Mouse (Mus musculus): ENCODE data around the gene Arhgap45. TPM values are rescaled to one million over a fixed set of nuclear protein-coding genes. Genes with fewer than 3 reads are reported as not detected.
A peak's percentile ranks its signal among the peaks of the same experiment; 100 is the strongest.

The Arhgap45 gene
- polyA plus RNA-seq, 1 experiment: 1.6 TPM

DNA sequence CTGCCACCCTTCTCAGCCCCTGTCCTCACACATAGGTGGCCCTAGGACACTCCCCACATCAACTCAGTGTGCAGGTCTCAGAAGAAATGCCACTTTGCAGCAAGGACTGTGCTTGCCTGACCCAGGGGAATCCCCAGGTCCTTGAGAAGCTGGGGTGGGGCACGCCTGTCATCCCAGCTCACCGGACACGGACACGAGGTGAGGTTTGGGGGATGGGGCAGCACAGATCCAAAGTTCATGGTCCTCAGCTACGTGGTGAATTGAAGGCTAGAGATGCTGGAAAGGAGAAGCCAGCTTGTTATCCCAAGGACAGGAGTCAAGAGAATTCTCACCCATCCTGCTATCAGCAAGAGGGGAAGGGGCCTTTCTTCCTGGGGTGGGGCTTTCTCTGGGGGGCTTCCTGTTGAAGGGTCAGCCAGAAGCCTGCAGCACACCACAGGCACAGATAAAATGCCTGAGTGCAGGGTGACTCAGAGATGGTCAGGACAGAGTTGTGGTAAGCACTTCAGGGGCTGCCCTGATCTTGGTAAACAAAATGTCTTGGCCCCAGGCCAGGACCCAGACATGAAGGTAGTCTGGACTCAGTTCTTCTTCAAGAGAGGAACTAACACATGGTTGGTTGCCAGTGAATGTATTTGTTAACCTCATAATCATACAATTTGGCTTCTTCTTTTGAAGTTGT lies 16.5 kb downstream of the Arhgap45 start:
- Histone ChIP-seq H3K36me3 (ENCODE audit: control insufficient read depth, insufficient read depth) (peaks cover 35% of the 10 kb centered on the region), H3K27me3 (ENCODE audit: control insufficient read depth, insufficient read depth, insufficient read length) (no peaks in the 10 kb centered on the region), H3K4me3 (ENCODE audit: insufficient read depth, poor library complexity, severe bottlenecking) (no peak overlapping the region), H3K79me2 (ENCODE audit: control insufficient read depth, insufficient read depth) (peaks cover 22% of the 10 kb centered on the region), H3K79me3 (ENCODE audit: low read depth) (peaks cover 6% of the 10 kb centered on the region), H3ac (ENCODE audit: control insufficient read depth, insufficient read length, low read depth) (peak overlapping the region; percentile 33)
- TF ChIP-seq CEBPB (IDR thresholded peaks at IDR 0.05; ENCODE audit: low read depth) (no peak), USF1 (IDR thresholded peaks at IDR 0.05; ENCODE audit: low read depth) (no peak), MYOD1 (IDR thresholded peaks at IDR 0.05; ENCODE audit: control insufficient read depth, insufficient read length, low read depth) (peak; percentile 34), FOSL1 (IDR thresholded peaks at IDR 0.05; ENCODE audit: insufficient read depth, low read length, poor library complexity, severe bottlenecking) (peak; percentile 37), MAX (IDR thresholded peaks at IDR 0.05) (peak; percentile 55)

DNA sequence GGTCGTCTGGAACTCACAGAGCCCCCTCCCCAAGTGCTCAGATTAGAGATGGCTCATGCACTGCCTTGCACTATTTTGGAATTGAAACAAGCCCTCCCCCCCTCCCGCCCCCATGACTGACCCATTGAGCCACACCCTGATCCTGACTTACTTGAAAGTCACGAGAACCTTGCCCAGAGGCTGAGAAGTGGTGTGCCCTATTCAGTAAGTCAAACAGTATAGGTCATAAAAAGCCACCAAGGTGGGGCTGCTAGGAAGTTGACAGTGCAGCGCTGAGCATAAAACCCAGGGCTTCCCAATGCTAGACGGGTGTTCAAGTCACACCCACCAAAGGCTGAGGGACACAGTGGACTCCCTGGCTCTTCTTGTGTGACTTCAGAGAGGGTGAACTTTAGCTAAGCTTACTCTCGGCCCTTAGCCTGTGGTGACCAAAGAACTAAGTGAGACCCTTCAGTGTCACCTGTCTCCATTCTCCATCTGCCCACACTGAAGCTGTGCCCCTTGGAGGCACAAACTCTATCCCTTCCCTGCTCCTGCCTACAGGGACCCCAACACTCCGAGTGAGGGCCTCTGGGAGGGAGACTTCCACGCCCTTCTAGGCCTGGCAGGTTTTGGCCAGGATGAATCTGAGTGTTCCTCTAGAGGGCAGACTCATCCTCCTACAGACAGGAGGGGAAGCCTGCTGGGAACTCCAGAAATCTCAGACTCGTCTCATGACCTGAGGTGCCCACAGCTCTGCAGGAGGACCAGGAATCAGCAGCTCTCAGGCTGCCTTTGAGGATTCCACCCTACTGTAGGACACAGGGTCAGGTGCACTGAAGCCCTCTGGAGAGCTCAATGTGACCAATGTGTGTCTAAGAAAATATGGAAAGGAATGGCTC lies 17.3 kb downstream of the Arhgap45 start:
- Histone ChIP-seq H3K36me3 (ENCODE audit: control insufficient read depth, insufficient read depth) (peaks cover 41% of the 10 kb centered on the region), H3K27me3 (ENCODE audit: control insufficient read depth, insufficient read depth, insufficient read length) (no peaks in the 10 kb centered on the region), H3ac (ENCODE audit: control insufficient read depth, insufficient read length, low read depth) (peak overlapping the region; percentile 58), H3K79me3 (ENCODE audit: low read depth) (peaks cover 15% of the 10 kb centered on the region), H3K4me3 (ENCODE audit: insufficient read depth, poor library complexity, severe bottlenecking) (no peak overlapping the region), H3K79me2 (ENCODE audit: control insufficient read depth, insufficient read depth) (peaks cover 30% of the 10 kb centered on the region)
- TF ChIP-seq MYOG (IDR thresholded peaks at IDR 0.05; ENCODE audit: control insufficient read depth, extremely low read depth, insufficient read length) (no peak), MYOD1 (IDR thresholded peaks at IDR 0.05; ENCODE audit: control insufficient read depth, insufficient read length, low read depth) (no peak), CTCF (IDR thresholded peaks at IDR 0.05; ENCODE audit: control insufficient read depth, insufficient read depth, insufficient read length) (peak; percentile 44), USF1 (IDR thresholded peaks at IDR 0.05; ENCODE audit: low read depth) (no peak), CEBPB (IDR thresholded peaks at IDR 0.05; ENCODE audit: low read depth) (no peak), MAX (IDR thresholded peaks at IDR 0.05) (no peak), FOSL1 (IDR thresholded peaks at IDR 0.05; ENCODE audit: insufficient read depth, low read length, poor library complexity, severe bottlenecking) (no peak)

DNA sequence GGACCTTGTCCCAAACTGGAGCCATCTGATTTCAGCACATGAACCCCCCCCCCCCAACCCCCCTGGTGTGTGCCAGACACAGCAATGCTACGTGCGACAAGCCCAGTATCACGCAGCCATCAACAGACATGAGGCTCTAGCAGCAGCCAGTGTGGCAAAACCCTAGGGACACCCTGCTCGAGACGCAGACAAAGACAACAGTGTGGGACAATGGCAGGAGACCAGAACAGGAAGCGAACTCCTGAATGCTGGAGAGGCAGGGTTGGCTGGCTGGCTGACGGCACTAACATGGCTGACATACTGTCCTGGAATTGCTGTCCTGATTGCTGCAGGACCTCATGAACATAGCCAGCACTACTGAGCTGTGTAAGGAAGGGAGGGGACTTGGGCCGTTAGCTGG lies 18.7 kb downstream of the Arhgap45 start:
- Histone ChIP-seq H3K36me3 (ENCODE audit: control insufficient read depth, insufficient read depth) (peaks cover 41% of the 10 kb centered on the region), H3K79me3 (ENCODE audit: low read depth) (peaks cover 21% of the 10 kb centered on the region), H3K79me2 (ENCODE audit: control insufficient read depth, insufficient read depth) (peaks cover 39% of the 10 kb centered on the region), H3K27me3 (ENCODE audit: control insufficient read depth, insufficient read depth, insufficient read length) (no peaks in the 10 kb centered on the region), H3K4me3 (ENCODE audit: insufficient read depth, poor library complexity, severe bottlenecking) (no peak overlapping the region), H3ac (ENCODE audit: control insufficient read depth, insufficient read length, low read depth) (peak overlapping the region; percentile 14)
- no peak for TF ChIP-seq MYOG (IDR thresholded peaks at IDR 0.05; ENCODE audit: control insufficient read depth, extremely low read depth, insufficient read length)
- no peak for TF ChIP-seq MAX (IDR thresholded peaks at IDR 0.05)
- TF ChIP-seq MYOD1 (IDR thresholded peaks at IDR 0.05; ENCODE audit: control insufficient read depth, insufficient read length, low read depth): no peak

DNA sequence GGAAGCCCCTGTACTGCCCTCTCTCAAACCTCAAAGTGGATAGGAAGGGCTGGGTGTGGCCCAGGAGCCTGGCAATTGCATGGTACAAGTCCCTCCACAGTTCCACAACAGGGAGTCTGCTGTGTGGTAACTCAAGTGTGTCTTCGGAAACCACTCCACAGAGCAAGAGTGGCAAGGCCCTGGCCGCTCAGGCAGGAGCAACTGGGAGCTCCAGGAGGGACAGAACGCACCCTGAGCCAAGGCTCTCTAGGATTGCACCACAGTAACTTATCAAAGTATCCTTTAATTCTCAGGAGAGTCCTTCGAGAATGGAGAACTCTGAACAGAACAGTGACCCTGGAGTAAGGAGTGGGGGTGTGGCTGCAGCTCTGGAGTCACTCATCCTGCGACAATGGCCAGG lies 19.2 kb downstream of the Arhgap45 start:
- TF ChIP-seq FOSL1 (IDR thresholded peaks at IDR 0.05; ENCODE audit: insufficient read depth, low read length, poor library complexity, severe bottlenecking): no peak
- TF ChIP-seq MYOG (IDR thresholded peaks at IDR 0.05; ENCODE audit: control insufficient read depth, extremely low read depth, insufficient read length): no peak
- no peak for TF ChIP-seq CEBPB (IDR thresholded peaks at IDR 0.05; ENCODE audit: low read depth)
- TF ChIP-seq CTCF (IDR thresholded peaks at IDR 0.05; ENCODE audit: control insufficient read depth, insufficient read depth, insufficient read length): no peak
- TF ChIP-seq MAX (IDR thresholded peaks at IDR 0.05): no peak
- no peak for TF ChIP-seq MYOD1 (IDR thresholded peaks at IDR 0.05; ENCODE audit: control insufficient read depth, insufficient read length, low read depth)
- no peak for TF ChIP-seq USF1 (IDR thresholded peaks at IDR 0.05; ENCODE audit: low read depth)
- no peak overlapping the region for H3K4me3 ChIP-seq (ENCODE audit: insufficient read depth, poor library complexity, severe bottlenecking)
- H3K79me2 ChIP-seq (ENCODE audit: control insufficient read depth, insufficient read depth): peaks cover 39% of the 10 kb centered on the region
- H3K27me3 ChIP-seq (ENCODE audit: control insufficient read depth, insufficient read depth, insufficient read length): no peaks in the 10 kb centered on the region
- peaks cover 21% of the 10 kb centered on the region for H3K79me3 ChIP-seq (ENCODE audit: low read depth)
- H3ac ChIP-seq (ENCODE audit: control insufficient read depth, insufficient read length, low read depth): no peak overlapping the region
- H3K36me3 ChIP-seq (ENCODE audit: control insufficient read depth, insufficient read depth): peaks cover 41% of the 10 kb centered on the region

DNA sequence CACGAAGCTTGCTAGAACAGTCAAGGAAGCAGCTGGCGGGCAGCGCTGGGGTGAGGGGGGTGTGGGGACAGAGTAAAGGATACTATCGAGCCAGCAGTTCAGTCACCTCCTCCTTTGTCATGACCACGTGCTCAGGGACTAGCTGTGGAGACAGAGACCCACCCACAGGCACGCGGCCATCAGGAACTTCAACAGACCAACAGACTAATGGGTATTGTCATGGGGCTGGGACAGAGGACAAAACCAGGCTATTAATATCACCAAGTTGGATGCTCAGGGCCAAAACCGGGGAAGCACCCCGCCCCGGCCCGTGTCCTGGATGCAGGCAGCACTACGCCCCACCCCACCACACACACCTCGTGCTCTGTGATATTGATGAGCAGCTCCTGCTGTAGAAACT lies 20.4 kb downstream of the Arhgap45 start:
- Histone ChIP-seq H3ac (ENCODE audit: control insufficient read depth, insufficient read length, low read depth) (no peak overlapping the region), H3K4me3 (ENCODE audit: insufficient read depth, poor library complexity, severe bottlenecking) (no peak overlapping the region), H3K79me3 (ENCODE audit: low read depth) (peaks cover 21% of the 10 kb centered on the region), H3K27me3 (ENCODE audit: control insufficient read depth, insufficient read depth, insufficient read length) (no peaks in the 10 kb centered on the region), H3K79me2 (ENCODE audit: control insufficient read depth, insufficient read depth) (peaks cover 39% of the 10 kb centered on the region), H3K36me3 (ENCODE audit: control insufficient read depth, insufficient read depth) (peaks cover 41% of the 10 kb centered on the region)
- no peak for TF ChIP-seq MYOG (IDR thresholded peaks at IDR 0.05; ENCODE audit: control insufficient read depth, extremely low read depth, insufficient read length)
- TF ChIP-seq MAX (IDR thresholded peaks at IDR 0.05): no peak
- TF ChIP-seq CTCF (IDR thresholded peaks at IDR 0.05; ENCODE audit: control insufficient read depth, insufficient read depth, insufficient read length): no peak

All from C2C12 (cell line).